Mouse (Mus musculus) retina, postnatal 7 days (tissue): ENCODE results near the gene Gm6588.

ENCODE experiments used
- DNase-seq: peaks from one replicate; pipeline ENCODE4 v3.0.0-alpha.2; 2012; ENCODE audit warnings: low read depth, low spot score

Gene Gm6588

GRCm38 (mm10) chr5:112470144-112470543 lies 20.9 kb downstream of the Gm6588 start:
- no peak for DNase-seq

- no peak for DNase-seq
Measured at GRCm38 (mm10) chr5:112473453-112473852, 24.2 kb downstream of the Gm6588 start.

GRCm38 (mm10) chr5:112481946-112482410 lies 32.8 kb downstream of the Gm6588 start:
- no peak for DNase-seq

- DNase-seq = no peak
Measured at GRCm38 (mm10) chr5:112482551-112482950, 33.3 kb downstream of the Gm6588 start.

GRCm38 (mm10) chr5:112483030-112483429 lies 33.8 kb downstream of the Gm6588 start:
- DNase-seq = no peak

GRCm38 (mm10) chr5:112484924-112485715 lies 35.9 kb downstream of the Gm6588 start:
- no peak for DNase-seq

DNA sequence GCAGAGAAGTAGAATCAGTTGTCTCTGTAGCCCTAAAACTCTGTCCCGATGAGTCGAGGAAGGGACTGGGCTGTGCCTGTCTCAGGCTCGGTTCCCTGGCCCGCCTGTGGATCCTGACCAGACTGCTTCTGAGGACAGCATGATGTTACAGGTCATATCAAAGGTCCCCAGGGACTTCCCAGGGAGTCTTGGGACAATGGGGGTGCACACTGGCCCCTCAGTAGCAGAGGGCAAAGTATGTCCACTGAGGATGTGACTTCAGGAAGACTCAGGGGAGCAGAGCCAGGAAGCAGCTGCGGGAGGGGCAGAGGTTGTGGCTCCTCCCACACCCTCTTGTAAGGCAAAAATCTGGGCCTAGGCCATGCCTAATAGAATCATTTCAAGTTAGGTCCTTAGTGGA lies 37.2 kb downstream of the Gm6588 start:
- no peak for DNase-seq

DNA sequence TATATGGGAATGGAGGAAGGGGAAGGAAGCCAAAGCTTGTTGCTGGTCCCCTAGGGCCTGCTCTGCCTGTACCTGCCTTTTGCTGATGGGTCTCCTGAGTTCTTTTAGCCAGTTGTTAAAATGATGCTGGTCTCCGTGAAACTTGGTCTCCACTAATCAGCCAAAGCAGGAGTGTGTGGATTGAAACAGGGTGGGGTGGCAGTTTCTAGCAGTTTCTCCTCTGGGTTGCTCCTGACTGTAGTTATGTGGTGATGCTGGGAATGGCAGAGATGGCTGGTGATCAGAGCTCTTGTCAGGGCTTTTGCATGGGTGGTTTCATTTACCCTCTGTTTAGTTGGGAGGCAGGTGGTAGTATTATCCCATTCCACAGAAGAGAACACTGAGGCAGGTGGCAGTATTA lies 38.3 kb downstream of the Gm6588 start:
- DNase-seq = no peak

DNA sequence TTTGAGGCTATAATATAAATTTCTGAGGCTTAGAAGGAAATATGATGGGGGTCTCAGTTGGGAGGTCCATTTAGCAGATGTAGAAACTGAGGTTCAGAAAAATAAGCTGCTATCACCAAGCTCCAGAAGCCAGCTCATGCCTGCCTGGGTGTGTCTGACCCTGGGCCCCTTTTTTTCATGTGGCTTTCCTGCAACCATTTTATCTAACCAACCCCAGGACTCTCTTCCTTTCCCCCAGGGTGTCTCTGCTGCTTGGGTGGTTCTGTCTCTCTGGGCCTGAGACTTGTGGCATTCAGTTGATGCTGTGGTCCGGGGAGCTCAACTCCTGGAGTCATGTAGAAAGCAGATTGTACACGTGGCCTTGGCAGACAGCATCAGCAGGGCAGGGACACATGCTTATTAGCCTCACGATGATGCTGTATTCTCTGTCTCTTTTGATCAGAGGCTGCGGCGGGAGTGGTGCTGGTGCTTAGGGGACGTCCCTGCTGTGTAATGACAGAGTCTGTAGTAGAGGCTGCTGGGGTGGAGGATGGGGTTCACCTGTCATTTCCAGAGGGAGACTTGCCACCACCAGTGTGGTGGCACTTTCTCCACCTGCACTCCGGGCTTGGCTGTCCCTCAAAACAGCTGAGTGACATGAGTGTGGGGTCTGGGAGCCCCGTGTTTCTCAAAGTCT lies 39.0 kb downstream of the Gm6588 start:
- no peak for DNase-seq

- no peak for DNase-seq
Measured at GRCm38 (mm10) chr5:112491489-112491888, 42.3 kb downstream of the Gm6588 start.

DNA sequence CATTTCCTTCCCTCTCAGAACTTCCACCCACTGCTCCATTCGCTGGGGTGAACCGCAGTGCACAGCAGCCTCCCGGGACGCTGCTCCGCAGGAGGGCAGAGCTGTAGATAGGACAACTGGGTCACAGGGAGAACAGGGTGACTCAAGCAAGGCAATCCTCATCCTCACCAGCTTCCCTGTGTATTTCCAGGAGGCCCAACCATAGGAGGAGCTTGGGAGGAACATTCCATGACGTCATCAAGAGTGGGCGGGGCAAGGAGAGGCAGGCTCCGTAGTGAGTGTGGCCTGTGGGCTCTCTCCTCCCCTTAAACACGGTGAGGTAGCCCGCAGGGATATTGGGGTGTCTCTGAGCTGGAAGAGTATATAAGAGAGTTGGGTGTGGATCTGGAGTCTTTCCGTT lies 44.3 kb downstream of the Gm6588 start:
- peak; percentile 27 for DNase-seq

DNA sequence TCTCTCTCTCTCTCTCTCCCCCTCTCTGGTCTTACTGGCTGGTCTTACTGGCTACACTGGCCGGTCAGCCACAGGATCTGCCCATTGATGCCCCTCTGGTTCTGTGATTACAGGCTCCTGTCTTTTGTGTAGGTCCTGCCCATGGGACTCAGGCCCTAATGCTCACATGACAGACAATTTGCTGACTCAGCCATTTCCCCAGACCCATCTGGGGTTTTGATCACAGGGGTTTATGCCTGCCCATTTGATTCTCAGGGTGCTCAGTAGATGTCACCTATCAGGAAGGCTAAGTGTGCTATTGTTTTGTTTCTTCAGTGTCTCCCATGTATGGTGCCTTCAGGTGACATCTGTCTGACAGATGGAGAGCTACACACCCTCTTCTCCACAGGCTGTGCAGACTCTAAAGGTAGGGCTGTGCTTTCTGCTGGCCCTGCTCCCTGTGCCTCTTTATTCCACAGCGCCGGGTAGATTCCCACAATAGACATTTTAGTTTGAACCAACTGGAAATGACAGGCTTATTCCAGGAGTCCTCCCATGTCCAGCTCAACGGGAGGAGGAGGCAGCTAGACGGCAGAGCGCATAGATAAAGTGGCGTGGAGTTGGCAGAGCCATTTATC lies 47.6 kb downstream of the Gm6588 start:
- no peak for DNase-seq

DNA sequence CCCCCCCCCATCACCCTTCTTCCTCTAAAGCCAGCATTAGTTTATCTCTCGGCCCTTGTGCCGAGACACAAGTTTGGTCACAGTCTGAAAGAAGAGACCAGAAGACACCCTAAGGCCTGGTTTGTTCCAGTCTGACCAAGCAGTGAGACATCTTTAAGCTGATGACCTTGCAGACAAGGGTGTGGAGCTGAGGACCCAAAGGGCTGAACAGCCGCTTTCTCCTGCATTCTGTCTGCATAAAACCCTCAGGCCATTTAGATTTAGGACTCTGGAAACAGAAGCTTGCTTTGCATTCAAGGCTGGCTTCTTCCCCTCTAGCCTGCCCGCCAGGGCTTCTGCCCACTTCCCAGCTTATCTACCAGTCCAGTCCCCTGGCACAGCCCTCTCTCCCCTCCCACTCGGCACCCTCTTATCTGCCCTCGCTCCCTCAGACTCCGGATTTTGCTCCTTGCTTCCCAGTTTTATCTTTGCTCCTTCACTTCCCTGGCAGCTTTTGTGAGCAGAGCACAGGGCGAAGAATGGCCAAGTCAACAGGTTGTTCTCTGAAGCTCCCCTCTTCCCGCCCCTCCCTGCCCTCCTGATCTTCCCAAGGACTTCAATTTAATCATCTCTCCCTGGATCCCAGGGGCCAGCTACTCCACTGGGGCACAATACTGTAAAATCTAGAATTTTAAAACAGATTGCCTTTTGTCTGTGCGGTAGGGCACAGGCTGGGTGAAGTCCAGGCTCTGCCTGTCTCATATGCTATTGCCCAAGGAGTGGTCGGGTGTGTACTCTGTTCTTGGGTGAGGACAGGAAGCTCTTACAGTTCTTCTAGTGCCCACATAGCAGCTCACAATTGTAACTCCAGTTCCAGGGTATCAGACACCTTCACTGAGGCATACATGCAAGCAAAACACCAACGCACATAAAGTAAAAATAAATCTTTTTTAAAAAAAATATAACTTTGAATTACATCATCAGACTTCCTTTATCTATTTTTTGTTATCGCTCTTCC lies 50.0 kb downstream of the Gm6588 start:
- DNase-seq = no peak

DNA sequence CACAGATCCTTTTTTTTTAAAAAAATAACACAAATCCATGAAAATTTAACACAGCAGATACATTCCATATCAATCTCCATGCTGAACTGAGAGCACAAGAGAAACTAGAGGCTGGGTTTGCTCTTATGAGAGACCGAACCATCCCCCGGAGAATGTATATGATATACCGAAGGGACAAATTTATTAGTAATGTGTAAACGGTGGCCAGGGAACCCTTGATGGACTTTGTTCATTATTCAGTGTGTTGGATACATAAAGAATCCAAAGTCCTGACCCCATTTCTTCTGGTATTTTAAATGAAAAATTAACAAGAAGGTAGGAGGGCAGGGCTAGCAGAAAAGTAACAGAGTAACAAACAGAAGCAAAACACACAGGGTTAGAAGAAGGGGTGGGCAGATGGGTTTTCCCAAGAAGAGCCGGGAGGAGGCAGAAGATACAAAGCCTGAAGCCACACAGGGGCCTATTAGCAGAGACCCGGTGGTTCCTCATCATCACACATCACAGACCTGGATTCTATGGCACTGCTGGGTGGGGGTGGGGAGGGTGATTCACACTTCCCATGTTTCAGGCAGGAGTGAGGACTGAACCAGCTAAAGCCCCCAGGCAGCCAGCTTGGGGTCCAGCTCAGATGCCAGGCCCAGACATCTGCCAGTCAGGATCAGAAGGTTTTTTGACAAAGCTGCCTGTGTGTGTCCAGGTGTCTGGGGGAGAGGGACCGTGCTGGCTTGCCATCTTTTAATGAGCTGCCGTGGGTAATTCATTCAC lies 50.9 kb downstream of the Gm6588 start:
- DNase-seq = no peak
